Mouse (Mus musculus): ENCODE data around the gene Olfr642. TPM values are rescaled to one million over a fixed set of nuclear protein-coding genes. Genes with fewer than 3 reads are reported as not detected.

The Olfr642 gene
- not detected for total RNA-seq (2021)

GRCm38 (mm10) chr7:104052566-104052965 is at the start of gene Olfr642:
Gene Olfr642 (minus strand): TSS chr7:104052666.
- no peak for DNase-seq
- intact Hi-C loops (cut with DNase I): no loop called here

- DNase-seq: no peak
- intact Hi-C loops (cut with DNase I): no loop called here
Measured at GRCm38 (mm10) chr7:104085365-104085764, 32.9 kb upstream of the Olfr642 start, which contains the start of gene Olfr645. Gene Olfr645 (minus strand): TSS chr7:104085465.

- intact Hi-C loops (cut with DNase I): no loop called here
- no peak for DNase-seq
Measured at GRCm38 (mm10) chr7:104071769-104072168, 19.3 kb upstream of the Olfr642 start, which contains the start of gene Olfr644. Gene Olfr644 (minus strand): TSS chr7:104071869.

GRCm38 (mm10) chr7:104061345-104061744 is 8.9 kb upstream of the Olfr642 start, which contains the start of gene 4930516K23Rik:
Gene 4930516K23Rik (minus strand): TSS chr7:104061445.
- intact Hi-C loops (cut with DNase I): no loop called here
- DNase-seq: no peak

GRCm38 (mm10) chr7:104059215-104059614 is 6.7 kb upstream of the Olfr642 start:
- DNase-seq: no peak
- intact Hi-C loops (cut with DNase I): no loop called here

- intact Hi-C loops (cut with DNase I): no loop called here
- no peak for DNase-seq
Measured at GRCm38 (mm10) chr7:104050745-104051144, 1.7 kb downstream of the Olfr642 start.

GRCm38 (mm10) chr7:104035145-104035544 is 17.3 kb downstream of the Olfr642 start, which contains the start of gene Olfr641:
Gene Olfr641 (plus strand): TSS chr7:104035445.
- DNase-seq: no peak
- intact Hi-C loops (cut with DNase I): no loop called here

- DNase-seq: no peak
- intact Hi-C loops (cut with DNase I): no loop called here
Measured at GRCm38 (mm10) chr7:104026978-104027377, 25.5 kb downstream of the Olfr642 start.

GRCm38 (mm10) chr7:104025473-104025872 is 27.0 kb downstream of the Olfr642 start, which contains the start of gene Olfr640:
Gene Olfr640 (minus strand): TSS chr7:104025573.
- DNase-seq: no peak
- intact Hi-C loops (cut with DNase I): no loop called here

- intact Hi-C loops (cut with DNase I): no loop called here
- no peak for DNase-seq
Measured at GRCm38 (mm10) chr7:104021651-104022050, 30.8 kb downstream of the Olfr642 start.

GRCm38 (mm10) chr7:104018953-104019352 is 33.5 kb downstream of the Olfr642 start:
- DNase-seq: no peak
- intact Hi-C loops (cut with DNase I): no loop called here

- no peak for DNase-seq
- intact Hi-C loops (cut with DNase I): no loop called here
Measured at GRCm38 (mm10) chr7:104017203-104017602, 35.3 kb downstream of the Olfr642 start, which contains the start of gene Olfr639. Gene Olfr639 (minus strand): TSS chr7:104017303.

GRCm38 (mm10) chr7:103999124-103999523 is 53.3 kb downstream of the Olfr642 start:
- intact Hi-C loops (cut with DNase I): no loop called here

GRCm38 (mm10) chr7:103998446-103998845 is 54.0 kb downstream of the Olfr642 start, which contains the start of gene Olfr638:
Gene Olfr638 (plus strand): TSS chr7:103998746.
- intact Hi-C loops (cut with DNase I): no loop called here
- no peak for DNase-seq

More at GRCm38 (mm10) chr7:103999124-103999523, 53.3 kb downstream of the Olfr642 start:
- DNase-seq: no peak

Other genes with a start within 250 kb of the Olfr642 start
- 1,000 to 10,000 TPM; 1,102 to 1,464 TPM for gene Hbb-bt, start 238.7 kb downstream of the Olfr642 start, total RNA-seq (2021)
- over 10,000 TPM in 1 of 2 experiments, 1,000 to 10,000 TPM in 1; 9,168 to 11,645 TPM for gene Hbb-bs, start 224.6 kb downstream of the Olfr642 start, total RNA-seq (2021)
- not detected for gene Hbb-bh2, start 212.1 kb downstream of the Olfr642 start, total RNA-seq (2021)
- not detected for gene Hbb-bh1, start 209.5 kb downstream of the Olfr642 start, total RNA-seq (2021)
- not detected for gene Hbb-y, start 199.4 kb downstream of the Olfr642 start, total RNA-seq (2021)
- not detected for gene Olfr66, start 166.4 kb downstream of the Olfr642 start, total RNA-seq (2021)
- gene Olfr64, start 158.2 kb downstream of the Olfr642 start, total RNA-seq (2021): not detected
- gene Olfr65, start 149.2 kb downstream of the Olfr642 start, total RNA-seq (2021): not detected
- not detected for gene Olfr631, start 123.8 kb downstream of the Olfr642 start, total RNA-seq (2021)
- not detected for gene Olfr632, start 118.3 kb downstream of the Olfr642 start, total RNA-seq (2021)
- not detected for gene Olfr633, start 108.2 kb downstream of the Olfr642 start, total RNA-seq (2021)
- gene Olfr635, start 81.5 kb downstream of the Olfr642 start, total RNA-seq (2021): not detected
- gene Olfr638, start 53.9 kb downstream of the Olfr642 start, total RNA-seq (2021): not detected
- not detected for gene Olfr639, start 35.4 kb downstream of the Olfr642 start, total RNA-seq (2021)
- not detected for gene Olfr640, start 27.1 kb downstream of the Olfr642 start, total RNA-seq (2021)
- gene Olfr641, start 17.2 kb downstream of the Olfr642 start, total RNA-seq (2021): not detected
- gene 4930516K23Rik, start 8.8 kb upstream of the Olfr642 start, total RNA-seq (2021): not detected
- not detected for gene Olfr644, start 19.2 kb upstream of the Olfr642 start, total RNA-seq (2021)
- gene Olfr645, start 32.8 kb upstream of the Olfr642 start, total RNA-seq (2021): not detected
- gene Olfr646, start 52.2 kb upstream of the Olfr642 start, total RNA-seq (2021): not detected
- not detected for gene Ubqln5, start 77.2 kb upstream of the Olfr642 start, total RNA-seq (2021)
- gene Olfr643, start 84.7 kb upstream of the Olfr642 start, total RNA-seq (2021): not detected
- not detected for gene Ubqln3, start 90.6 kb upstream of the Olfr642 start, total RNA-seq (2021)
- not detected for gene Ubqlnl, start 97.9 kb upstream of the Olfr642 start, total RNA-seq (2021)
- not detected for gene Olfm5, start 112.2 kb upstream of the Olfr642 start, total RNA-seq (2021)
- not detected for gene Olfr648, start 130.7 kb upstream of the Olfr642 start, total RNA-seq (2021)
- not detected for gene Olfr649, start 143.3 kb upstream of the Olfr642 start, total RNA-seq (2021)
- gene Trim6, start 166.1 kb upstream of the Olfr642 start, total RNA-seq (2021): under 1 TPM; 0.14 to 0.89 TPM
- gene Trim34a, start 191.8 kb upstream of the Olfr642 start, total RNA-seq (2021): 1 to 10 TPM; 4.0 to 6.1 TPM
- gene Trim5, start 235.4 kb upstream of the Olfr642 start, total RNA-seq (2021): 1 to 10 TPM; 2.0 to 3.0 TPM

Measured in heart, postnatal 36 days (tissue).